Mouse (Mus musculus): ENCODE data around the gene Mindy1. TPM values are rescaled to one million over a fixed set of nuclear protein-coding genes. Genes with fewer than 3 reads are reported as not detected.

Gene Mindy1
- total RNA-seq, 4 experiments from 2014 or later: 127 to 191 (median 150) TPM

DNA sequence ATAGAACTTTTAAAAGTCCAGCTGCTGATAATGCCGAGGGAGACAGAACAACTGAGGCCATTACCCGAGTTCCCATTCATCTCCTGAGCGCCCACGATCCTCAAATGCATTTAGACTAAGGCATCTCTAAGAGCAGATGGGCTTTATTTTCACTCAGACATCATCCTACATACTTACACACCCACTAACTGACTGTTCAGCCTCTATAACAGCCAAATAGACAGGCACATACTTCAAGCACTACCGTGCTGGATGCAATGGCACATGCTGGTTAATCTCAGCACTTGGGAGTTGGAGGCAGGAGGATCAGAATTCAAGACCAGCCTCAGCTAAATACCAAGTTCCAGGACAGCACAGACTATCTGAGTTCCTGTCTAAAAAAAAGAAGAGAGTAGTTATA lies 11.4 kb upstream of the Mindy1 start:
- DNase-seq: no peak

DNA sequence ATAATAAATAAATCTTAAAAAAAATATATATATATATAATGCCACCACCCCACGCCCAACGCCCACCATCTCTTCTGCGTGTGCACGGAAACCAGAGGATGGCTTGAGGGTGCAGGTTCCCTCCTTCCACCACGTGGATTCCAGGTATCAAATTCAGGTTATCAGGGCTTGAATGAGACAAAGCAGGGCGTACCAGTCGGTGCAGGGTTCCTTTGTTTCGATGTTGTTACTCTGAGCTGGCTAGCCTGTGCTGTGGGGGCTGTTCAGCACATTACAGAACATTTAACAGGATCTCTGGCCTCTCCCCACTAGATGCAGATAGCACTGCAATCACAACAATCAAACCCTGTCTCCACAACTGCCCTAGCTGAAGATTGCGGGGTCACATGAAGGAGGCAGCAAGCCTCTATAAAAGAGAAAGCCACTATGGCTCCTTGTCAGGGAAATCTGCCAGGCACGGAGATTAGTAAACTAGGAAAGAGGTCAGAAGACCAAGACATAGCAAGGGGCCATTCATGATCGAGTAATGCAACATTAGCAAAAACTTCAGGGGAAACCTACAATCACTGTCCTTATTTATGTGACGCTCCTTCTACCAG lies 10.3 kb upstream of the Mindy1 start:
- no peak for DNase-seq

DNA sequence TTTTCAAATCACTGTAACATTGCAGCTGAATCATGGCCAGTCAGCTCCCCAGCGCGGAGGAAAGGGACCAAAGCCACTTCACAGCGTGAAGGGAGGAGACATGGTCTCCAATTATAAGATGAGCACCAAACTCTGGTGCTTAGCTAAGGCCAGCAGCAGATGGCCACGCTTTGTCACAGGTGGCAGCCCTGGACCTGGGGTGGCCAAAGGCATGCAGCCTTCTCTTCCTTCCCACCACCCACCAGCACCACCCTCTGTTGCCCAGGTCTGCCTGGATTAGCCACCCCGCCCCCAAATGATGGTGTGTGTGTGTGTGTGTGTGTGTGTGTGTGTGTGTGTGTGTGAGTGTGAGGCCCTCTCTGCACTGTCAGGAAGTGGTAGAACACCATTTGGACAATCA lies 7.7 kb upstream of the Mindy1 start:
- DNase-seq: no peak

DNA sequence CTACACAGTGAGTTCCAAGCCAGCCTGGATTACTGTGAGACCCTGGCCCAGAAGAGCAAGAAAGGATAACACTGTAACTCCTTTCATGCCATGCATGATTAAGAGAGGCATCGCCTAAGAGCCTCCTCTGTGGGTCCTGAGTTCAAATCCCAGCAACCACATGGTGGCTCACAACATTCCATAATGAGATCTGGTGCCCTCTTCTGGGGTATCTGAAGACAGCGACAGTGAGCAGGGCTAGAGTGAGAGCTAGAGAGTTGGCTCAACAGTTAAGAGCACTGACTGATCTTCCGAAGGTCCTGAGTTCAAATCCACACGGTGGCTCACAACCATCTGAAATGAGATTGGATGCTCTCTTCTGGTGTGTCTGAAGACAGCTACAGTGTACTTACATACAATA lies 6.7 kb upstream of the Mindy1 start:
- DNase-seq: no peak

DNA sequence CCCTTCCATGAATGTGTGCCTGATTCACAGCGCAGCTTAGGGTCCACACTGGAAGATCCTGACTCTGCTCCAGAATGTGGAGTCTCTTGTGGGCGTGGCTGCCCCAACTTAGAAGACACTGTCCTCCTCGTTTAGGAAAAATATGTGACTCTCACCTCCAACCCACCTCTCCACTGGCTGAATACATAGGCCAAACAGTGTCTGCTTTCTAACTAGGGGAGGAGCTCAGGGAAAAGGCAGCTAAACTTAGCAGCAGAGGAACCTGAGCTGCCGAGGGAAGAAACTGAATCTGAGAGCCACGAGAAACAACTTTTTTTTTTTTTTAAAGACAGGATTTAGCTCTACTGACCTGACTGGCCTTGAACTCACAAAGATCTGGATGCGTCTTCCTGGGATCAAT lies 6.0 kb upstream of the Mindy1 start:
- DNase-seq: no peak

DNA sequence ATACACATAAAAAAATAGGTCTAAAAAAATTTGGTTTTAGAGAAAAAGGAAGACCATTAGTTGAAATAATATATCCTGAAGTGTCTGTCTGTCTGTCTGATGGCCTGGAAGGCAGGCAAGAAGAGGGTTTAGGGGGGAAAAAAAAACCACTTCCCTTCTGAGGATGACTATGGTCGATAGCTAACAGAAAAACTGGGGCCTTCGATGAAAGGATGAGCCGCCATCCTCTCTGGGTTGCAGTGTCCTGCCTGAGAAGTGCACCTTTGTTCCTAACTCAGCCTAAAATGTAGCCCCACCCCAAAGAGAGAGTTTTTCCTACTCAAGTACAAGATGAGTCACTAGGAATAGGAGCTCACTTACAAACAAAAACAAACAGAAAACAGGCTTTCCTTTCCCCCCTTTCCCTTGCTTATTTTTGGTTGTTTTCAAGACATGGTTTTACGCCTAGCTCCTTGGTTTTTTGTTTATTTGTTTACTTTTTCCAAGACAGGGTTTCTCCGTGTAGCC lies 4.7 kb upstream of the Mindy1 start:
- DNase-seq: no peak

DNA sequence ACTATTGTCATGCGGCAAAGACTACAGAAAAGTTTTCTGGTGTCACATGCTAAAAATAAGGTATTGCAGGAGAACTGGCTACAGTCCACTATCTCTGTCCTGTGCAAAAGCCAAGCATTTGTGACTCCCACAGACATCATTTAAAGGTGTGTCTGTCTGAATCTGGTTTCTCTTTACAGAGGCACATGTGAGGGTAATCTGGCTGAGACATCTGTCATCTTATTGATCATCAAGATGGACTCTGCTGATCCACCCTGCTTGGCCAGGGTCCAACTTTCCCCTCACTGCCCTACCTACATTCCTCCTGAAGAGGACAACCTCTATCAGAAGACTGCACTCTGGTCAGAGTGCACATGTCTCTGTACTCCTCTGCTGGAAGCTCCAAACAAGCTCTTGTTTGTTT lies 4.0 kb upstream of the Mindy1 start:
- DNase-seq: no peak

DNA sequence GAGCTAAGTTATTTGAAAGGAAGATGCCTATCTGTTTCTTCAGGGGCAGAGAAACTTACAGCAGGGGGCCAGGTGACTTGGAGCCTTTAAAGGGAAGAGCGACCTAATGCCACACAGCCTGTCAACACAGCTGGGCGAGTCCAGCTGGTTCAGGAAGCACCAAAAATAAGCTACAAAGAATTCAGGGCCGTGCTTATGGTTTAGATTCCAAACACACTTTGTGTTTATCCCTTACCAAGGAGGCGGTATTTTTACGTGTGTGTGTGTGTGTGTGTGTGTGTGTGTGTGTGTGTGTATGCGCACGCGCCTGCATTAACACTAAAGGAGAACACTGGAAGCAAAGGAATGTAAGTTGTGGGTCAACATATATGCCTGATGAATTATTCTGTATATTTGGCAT lies 398 bp upstream of the Mindy1 start:
- no peak for DNase-seq

DNA sequence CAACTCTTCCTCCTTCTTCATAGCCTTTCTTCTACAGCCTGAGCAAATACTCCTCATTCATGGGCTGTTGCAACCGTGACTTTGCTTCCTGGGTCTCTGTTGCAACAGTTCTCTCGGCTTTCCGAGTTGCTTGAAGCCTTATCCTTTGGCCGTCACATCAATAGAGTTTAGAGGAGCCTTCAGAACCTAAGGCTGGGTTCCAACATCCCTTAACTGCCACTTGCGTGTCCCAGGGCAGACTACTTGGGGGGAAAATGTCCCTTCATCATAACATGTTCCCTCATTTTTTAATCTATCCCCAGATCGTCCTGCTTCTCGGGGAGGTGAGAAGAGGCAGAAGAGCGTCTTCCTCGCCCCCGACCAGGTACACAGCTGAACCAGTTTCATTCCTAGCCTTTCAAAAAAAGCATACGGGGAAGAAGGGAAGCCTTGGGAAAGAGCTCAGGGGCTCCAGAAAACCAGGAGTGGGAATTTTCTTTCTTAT lies 1.3 kb downstream of the Mindy1 start:
- DNase-seq: peak; percentile 65

DNA sequence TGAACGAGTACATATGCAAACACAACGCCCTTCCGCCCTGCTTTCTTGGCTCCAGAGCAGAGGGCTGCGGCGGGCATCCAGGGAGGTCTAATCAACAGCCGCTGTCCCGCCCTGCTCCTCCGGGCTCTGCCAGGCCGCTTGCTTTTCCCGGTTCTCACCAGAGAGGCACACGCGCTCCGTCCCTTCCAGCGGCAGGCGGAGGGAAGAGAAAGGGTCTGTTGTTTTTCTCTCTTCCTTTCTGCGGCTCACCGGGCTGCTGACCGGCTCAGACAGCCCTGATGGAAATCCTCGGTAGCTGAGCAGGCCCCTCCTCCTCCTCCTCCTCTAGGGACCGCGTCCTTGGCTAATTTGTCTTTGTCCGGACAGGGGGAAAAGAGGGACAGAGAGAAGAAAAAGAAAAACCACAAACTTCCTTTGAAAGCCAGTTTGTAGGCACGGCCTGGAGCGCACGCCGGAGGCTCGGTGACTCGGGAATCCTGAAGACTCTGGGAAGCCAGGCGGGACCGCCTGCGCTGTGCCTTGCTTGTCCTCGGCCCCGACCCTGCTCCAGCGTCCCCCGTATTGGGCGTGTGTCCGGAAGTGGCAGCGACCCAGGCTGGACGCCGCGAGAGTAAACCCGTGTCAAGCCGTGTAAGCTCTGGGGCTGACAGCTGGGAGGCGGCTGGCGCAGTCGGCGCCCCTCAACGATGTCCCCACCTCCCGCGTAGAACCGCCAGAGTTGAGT lies 1.9 kb downstream of the Mindy1 start:
- DNase-seq: peak; percentile 74

DNA sequence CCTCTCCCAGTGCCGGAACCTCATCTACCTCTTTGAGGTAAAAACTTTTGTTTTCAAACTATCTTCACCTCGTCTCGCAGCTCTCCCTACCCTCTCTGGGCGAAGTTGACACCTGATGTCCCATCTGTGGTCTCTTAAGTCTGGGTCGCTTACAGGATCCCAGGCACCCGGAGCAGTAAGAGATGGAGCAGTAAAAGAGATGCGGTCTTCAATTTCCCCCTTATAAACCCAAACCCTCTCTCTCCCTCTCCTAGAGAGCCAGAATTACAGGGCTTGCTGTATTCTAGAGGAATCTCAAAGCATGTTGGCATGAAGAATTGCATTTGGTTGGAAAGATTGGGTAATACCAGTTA lies 2.4 kb downstream of the Mindy1 start:
- DNase-seq: no peak

DNA sequence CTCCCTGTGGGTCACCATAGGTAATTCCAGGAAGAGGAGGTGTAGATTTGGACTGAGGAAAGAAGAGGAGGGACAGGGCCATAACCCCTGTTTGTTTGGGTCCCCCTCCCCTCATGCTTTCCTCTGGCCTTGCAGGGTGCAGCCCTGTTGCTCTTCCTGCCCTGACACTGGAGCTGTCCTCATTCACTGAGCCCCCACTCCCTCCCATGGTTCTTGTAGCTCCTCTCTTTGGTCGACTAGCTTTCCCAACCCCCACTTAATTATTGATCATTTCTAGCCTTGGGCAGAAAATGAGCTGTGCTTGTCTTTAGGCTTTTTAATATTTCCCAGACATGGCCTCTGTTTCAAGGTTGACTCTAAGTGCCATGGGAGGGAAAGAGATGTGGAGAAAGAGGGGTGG lies 2.9 kb downstream of the Mindy1 start:
- DNase-seq: no peak

DNA sequence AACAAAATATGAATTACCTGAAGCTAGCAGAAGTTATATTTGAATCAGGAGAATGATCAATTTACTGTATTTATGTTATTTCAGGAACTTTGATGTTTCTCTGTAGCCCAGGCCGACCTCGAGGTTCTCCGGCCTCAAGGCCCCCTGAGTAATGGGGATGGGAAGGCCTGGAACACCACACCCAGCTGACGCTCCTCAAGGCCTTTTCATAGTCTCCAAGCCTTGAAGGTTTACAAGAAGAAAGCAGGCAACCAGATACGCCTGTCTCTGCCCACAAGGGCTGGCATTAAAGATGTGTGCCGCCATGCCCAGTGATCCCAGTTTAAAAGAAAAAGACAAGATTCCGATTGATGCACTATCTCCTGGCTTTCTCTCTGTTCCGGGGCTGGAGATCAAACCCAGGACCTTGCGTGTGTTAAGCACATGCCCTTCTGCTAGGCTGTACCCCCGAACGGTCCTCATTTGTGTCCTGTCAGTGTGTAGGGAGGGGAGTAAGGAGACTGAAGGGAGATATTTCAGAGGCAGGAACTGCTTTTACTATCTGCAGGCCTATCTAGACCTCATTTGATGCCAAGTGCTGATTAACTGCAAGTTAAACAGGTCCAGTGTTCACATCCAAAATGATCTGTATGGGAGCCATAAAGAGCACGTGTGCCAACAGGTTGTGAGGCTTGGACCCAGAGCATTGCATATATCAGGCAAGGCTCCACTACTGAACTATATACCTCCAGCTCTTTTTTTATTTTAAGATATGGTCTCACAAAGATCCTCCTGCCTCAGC lies 3.5 kb downstream of the Mindy1 start:
- peak; percentile 68 for DNase-seq

DNA sequence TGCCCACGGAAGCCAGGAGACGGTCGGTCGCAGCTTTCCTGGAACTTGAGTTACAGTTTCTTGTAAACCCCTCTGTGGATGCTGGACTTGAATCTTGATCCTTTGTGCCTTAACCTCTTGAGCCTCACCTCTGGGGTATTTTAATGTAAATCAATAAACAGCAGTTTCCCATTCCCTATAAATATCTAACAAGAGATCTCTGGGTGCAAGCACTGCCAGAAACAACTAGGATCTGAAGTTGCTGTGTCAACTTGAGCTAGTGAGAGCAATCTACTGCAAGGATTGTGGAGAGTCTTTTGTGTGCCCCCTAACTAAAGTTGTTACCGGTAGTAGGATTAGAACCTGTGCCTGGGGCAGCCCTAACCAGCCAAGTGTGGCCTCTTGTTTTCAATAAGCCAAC lies 4.2 kb downstream of the Mindy1 start:
- no peak for DNase-seq

DNA sequence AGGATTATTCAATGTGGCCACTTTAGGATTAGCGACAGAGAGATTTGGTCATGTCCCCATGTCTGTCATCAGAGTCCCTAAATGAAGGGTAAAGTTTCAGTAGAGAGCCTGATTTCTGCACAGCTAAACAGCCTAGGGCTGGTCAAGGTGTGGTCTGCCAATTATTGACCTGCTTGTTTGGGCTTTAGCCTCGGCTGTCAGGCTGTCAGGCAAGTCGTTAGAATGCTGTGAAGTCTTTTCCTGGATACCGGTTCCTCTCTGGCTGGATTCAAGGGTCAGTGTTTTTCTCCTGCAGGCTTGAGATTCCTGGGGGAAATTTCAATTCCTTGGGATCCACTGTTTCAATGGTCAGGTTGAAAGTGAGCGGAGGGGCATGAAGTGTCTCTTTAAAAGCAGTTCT lies 4.9 kb downstream of the Mindy1 start:
- DNase-seq: no peak

DNA sequence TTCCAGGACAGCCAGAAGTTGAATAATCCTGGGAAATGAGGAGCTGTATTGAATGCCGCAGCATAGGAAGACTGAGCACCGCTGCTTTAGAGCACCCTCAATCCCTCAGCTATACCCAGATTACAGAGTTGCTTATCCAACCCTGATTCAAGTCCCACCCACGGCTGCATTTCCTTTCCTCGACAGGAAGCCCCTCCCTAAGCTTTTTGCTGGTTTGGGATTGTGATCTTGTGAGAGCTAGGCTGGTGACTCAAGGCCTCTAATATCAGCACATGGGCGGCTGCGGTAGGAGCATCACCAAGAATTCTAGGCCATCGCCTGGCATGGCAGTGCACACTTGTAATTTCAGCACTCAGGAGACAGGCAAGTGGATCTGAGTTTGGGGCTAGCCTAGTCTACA lies 5.4 kb downstream of the Mindy1 start:
- DNase-seq: no peak

DNA sequence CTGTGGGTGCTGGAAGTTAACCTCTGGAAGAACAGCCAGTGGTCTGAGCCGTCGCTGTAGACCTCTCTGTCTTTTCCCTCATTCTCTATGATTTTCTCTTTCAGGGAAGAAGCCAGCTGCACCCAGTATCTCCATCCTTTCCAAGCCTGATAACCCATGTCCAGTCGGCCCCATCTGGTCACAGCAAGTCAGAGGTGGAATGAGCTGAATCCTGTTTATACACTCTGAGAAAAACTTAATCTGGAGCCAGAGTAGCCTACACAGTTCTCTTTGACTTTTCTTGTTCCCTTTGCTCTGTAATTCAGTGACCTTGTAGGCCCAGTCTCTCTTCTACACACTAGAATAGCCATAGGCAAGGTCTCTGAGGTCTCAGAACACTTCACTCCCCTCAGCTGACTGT lies 6.4 kb downstream of the Mindy1 start:
- DNase-seq: no peak

DNA sequence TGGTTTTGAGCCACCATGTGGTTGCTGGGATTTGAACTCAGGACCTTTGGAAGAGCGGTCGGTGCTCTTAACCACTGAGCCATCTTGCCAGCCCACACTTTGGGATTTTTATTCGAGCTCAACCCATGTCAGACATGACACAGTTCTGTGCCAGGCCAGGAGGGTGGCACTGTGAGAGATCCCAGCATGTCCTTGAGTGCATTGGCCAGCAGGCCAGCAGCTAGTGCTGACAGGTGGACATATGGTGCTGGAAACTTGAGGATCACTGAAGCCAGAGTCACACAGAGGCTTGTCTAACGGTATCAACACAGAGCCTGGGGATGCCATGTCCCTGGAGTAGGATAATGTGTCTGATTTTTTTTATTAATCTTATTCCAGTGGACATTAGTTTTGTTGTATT lies 8.3 kb downstream of the Mindy1 start:
- no peak for DNase-seq

DNA sequence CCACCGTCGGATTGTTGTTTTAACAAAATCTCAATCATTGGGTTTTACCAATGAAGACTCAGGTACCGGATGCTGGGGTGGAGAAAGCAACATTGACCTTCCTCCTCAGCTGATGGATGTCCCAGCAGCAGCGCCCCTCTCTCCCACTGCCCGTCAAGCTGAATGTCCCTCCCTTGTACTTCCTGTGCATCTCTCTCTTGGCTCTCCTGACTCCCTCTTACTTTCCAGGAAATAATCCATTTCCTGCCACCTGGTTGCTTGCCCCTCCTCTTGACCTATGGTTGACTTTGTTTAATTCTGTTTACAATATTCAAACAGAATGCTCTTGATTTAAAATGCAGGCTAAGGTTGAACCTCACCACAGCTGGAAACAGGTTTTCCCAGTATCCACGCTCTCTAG lies 9.0 kb downstream of the Mindy1 start:
- DNase-seq: no peak

DNA sequence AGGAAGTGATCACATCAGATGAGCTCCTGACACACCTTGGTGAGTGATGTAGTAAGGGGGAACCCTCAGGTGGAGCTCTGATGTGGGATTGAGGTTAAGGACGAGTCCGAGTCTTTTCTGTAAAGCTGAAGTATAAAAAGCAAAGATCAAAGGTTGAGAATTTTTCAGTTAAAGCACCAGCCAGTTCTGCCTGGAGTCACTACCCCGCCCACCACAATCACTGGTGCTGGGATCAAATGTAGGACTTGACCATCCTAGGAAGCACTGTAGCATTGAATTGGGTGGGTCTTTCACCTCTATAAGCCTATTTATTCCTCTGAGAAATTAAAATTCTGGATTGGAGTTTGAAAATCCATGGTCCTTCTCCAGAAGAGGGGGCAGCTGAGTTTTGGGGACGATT lies 9.9 kb downstream of the Mindy1 start:
- no peak for DNase-seq

DNA sequence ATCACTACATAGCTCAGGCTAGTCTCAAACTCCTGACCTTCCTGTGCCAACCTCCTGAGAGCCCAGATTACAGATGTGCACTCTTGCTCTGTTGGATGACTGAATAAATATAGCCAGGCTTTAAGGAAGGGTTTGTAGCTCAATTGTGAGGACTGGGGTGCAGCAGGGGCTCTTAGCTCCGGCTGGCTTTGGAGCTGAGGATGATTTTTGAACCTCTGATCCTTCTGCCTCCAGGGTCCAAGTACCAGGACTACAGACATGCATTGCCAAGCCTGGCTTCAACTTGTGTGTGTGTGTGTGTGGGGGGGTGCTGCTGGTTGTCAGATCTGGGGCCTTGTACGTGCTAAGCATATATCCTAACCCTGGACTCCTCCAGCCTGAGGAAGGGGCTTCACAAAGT lies 11.8 kb downstream of the Mindy1 start:
- DNase-seq: no peak

DNA sequence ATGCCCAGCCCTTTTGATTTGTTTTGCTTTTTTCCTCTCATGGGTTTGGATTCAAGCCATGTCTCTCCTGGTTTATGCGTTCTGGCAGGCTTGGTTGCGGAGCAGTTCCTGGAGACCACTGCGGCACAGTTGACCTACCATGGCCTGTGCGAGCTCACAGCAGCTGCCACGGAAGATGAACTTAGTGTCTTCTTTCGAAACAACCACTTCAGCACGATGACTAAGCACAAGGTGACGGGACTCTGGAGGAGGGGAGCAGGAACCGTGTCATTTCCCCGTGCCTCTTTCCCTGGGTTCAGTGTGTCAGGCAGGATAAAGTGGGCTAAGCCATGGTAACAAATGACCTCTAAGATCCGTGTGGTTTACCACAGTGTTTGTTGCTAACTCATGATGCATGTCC lies 12.4 kb downstream of the Mindy1 start:
- DNase-seq: peak; percentile 53

DNA sequence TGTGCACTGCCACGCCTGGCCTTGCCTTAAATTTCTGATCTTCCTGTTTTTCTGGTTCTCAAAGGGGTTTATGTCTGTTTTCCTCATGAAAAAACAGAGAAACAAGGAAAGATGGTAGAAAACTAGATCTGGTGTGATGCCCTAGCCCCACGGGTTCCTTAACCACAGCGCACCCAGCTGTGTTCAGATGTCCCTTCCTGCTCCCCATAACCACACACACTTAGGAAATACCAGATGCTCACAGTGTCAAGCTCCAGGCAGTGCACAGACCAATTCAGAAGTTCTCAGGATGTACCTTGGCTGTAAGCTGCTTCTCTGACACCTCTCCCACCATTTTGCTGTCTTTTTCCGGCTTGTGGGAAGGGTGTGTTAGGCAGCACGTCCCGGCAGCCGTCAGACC lies 13.2 kb downstream of the Mindy1 start:
- no peak for DNase-seq

DNA sequence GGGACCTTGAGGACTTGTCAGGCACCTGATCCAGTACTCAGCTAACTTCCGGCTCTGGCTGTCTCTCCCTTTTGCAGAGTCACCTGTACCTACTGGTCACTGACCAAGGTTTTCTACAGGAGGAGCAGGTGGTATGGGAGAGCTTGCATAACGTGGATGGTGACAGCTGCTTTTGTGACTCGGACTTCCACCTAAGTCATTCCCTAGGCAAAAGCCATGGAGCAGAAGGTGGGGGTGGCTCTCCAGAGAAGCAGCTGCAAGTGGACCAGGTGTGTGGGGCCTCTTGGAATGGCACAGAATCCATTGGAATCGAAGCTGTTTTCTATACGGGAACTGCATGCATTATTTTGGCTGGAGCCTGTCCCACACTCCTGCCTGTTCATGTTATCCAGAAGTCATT lies 13.6 kb downstream of the Mindy1 start:
- DNase-seq: no peak
